Mouse (Mus musculus) liver, embryonic 14.5 days (tissue): ENCODE measurements around the gene Phc2. TPM values are rescaled to one million over a fixed set of nuclear protein-coding genes. Genes with fewer than 3 reads are reported as not detected.

Source experiments
- ATAC-seq: fragments of 200-750 bp; cut with Nextera tagmentation; 2 replicates; pipeline ENCODE4 v1.8.0; 2017; ENCODE audit warnings: moderate number of reproducible peaks, mild to moderate bottlenecking, moderate library complexity; ENCODE audit not compliant: insufficient read depth
- DNase-seq, 3 experiments: peaks; one replicate each; pipeline ENCODE4 v3.0.0-alpha.2; 2012 to 2013; ENCODE audit warnings: low read depth in 3 of 3, low spot score in 3 of 3
- H3K27ac ChIP-seq: fragments of 300-500 bp; sonication (generic); 2 replicates; pipeline ENCODE4 v1.5.1; 2014; ENCODE audit warnings: moderate library complexity, mild to moderate bottlenecking, control low read depth, inconsistent platforms
- H3K27me3 ChIP-seq: fragments of 300-500 bp; sonication (generic); 2 replicates; pipeline ENCODE4 v1.6.1; 2014; ENCODE audit warnings: mild to moderate bottlenecking, low read length, moderate library complexity; ENCODE audit not compliant: control insufficient read depth, insufficient read depth
- H3K36me3 ChIP-seq: fragments of 300-500 bp; sonication (generic); replicated peaks from 2 replicates; pipeline ENCODE4 v1.6.1; 2014; ENCODE audit warnings: low read depth; ENCODE audit not compliant: control insufficient read depth, insufficient read depth
- H3K4me1 ChIP-seq, 2 experiments: fragments of 200-500 bp in 1 of 2; fragments of 300-500 bp in 1 of 2; sonication (generic) in 1 of 2; replicated peaks; 2 replicates each; pipeline ENCODE4 v1.6.1; 2012 to 2014; ENCODE audit warnings: antibody characterized with exemption in 1 of 2, inconsistent platforms in 1 of 2, low read length in 1 of 2; ENCODE audit not compliant: control insufficient read depth in 2 of 2, insufficient read depth in 2 of 2
- H3K4me2 ChIP-seq: fragments of 300-500 bp; sonication (generic); 2 replicates; pipeline ENCODE4 v1.6.1; 2014; ENCODE audit warnings: low read depth, mild to moderate bottlenecking, control low read depth, moderate library complexity
- H3K4me3 ChIP-seq, 2 experiments: fragments of 200-500 bp in 1 of 2; fragments of 300-500 bp in 1 of 2; sonication (generic) in 1 of 2; 2 replicates each; pipeline ENCODE4 v1.5.1; 2012 to 2014; ENCODE audit warnings: low read depth in 2 of 2, low read length in 2 of 2, mild to moderate bottlenecking in 2 of 2, control low read depth in 1 of 2, inconsistent platforms in 1 of 2, moderate library complexity in 1 of 2; ENCODE audit not compliant: insufficient read depth in 1 of 2
- H3K9ac ChIP-seq: fragments of 300-500 bp; sonication (generic); replicated peaks from 2 replicates; pipeline ENCODE4 v1.6.1; 2014; ENCODE audit warnings: mild to moderate bottlenecking, control low read depth, moderate library complexity
- H3K9me3 ChIP-seq: fragments of 300-500 bp; sonication (generic); 2 replicates; pipeline ENCODE4 v1.6.1; 2016; ENCODE audit warnings: low read length, mixed read lengths; ENCODE audit not compliant: control insufficient read depth
- CTCF ChIP-seq: IDR thresholded peaks from 2 replicates; pipeline ENCODE4 v1.5.1; 2016; ENCODE audit warnings: antibody characterized with exemption, low read depth, control low read depth
- EP300 ChIP-seq: IDR thresholded peaks from 2 replicates; pipeline ENCODE4 v1.6.1; 2016; ENCODE audit warnings: antibody characterized with exemption, low read depth
- WGBS: fragments of 180-500 bp; shearing (Covaris S2); extraction: QIAGEN DNeasy Blood & Tissue Kit; methylation state at CpG from one replicate; pipeline ENCODE4 v1.1.7; 2014; ENCODE audit not compliant: insufficient replicate concordance; 5-methylcytosine and 5-hydroxymethylcytosine counted together
- polyA plus RNA-seq, 2 experiments: library from polyadenylated mRNA; depleted of rRNA in 1 of 2; stranded (reverse) in 1 of 2; unstranded in 1 of 2; fragments of >200 nt; fragmentation: Nextera tagmentation in 1 of 2; extraction: Ambion mirVana in 1 of 2; gene quantifications; 2 replicates each; pipeline versions ENCODE4 v1.2.1 to v1.2.3; 2012 to 2014

The Phc2 gene
- polyA plus RNA-seq, 2 experiments = 8.8 to 17.1 TPM

GRCm38 (mm10) chr4:128768120-128768519 is 113.6 kb downstream of the Phc2 start:
- Histone ChIP-seq H3K9me3 (no peaks in the 10 kb centered on the region), H3K4me3 (no peak overlapping the region), H3K36me3 (no peaks in the 10 kb centered on the region), H3K9ac (no peak overlapping the region), H3K27ac (no peak overlapping the region), H3K4me1 (no peaks in the 10 kb centered on the region; a peak in 1 of 4 replicates), H3K4me2 (no peak overlapping the region), H3K27me3 (no peaks in the 10 kb centered on the region)
- TF ChIP-seq CTCF (no peak), EP300 (no peak)
- ATAC-seq (no peak), DNase-seq (no peak)
- 69% methylated on average over 13 of the region's 13 CpGs for whole genome bisulfite sequencing

GRCm38 (mm10) chr4:128769569-128770355 is 115.3 kb downstream of the Phc2 start:
- Histone ChIP-seq H3K4me1 (no peaks in the 10 kb centered on the region; a peak in 1 of 4 replicates), H3K36me3 (no peaks in the 10 kb centered on the region; the same call in 1 of the 2 replicates), H3K27me3 (no peaks in the 10 kb centered on the region), H3K9ac (no peak overlapping the region), H3K4me2 (no peak overlapping the region), H3K9me3 (no peaks in the 10 kb centered on the region), H3K4me3 (no peak overlapping the region), H3K27ac (no peak overlapping the region)
- DNase-seq (no peak), ATAC-seq (no peak)
- TF ChIP-seq CTCF (no peak), EP300 (no peak)
- WGBS = 62% methylated on average over 13 of the region's 13 CpGs

- H3K36me3 ChIP-seq = no peaks in the 10 kb centered on the region; the same call in 1 of the 2 replicates
- ATAC-seq (no peak), DNase-seq (no peak)
- no peak for TF ChIP-seq EP300
- no peak for TF ChIP-seq CTCF
- no peak overlapping the region for H3K27ac ChIP-seq
- no peaks in the 10 kb centered on the region for H3K27me3 ChIP-seq
- no peak overlapping the region for H3K9ac ChIP-seq
- no peak overlapping the region for H3K4me3 ChIP-seq
- 70% methylated on average over 5 of the region's 5 CpGs for WGBS
- no peaks in the 10 kb centered on the region for H3K9me3 ChIP-seq
- H3K4me2 ChIP-seq = no peak overlapping the region
- no peaks in the 10 kb centered on the region; a peak in 1 of 4 replicates for H3K4me1 ChIP-seq
These were observed 116.2 kb downstream of the Phc2 start for GRCm38 (mm10) chr4:128770698-128771097.

- Histone ChIP-seq H3K27ac (no peak overlapping the region), H3K9me3 (no peaks in the 10 kb centered on the region), H3K9ac (no peak overlapping the region), H3K4me2 (no peak overlapping the region), H3K27me3 (no peaks in the 10 kb centered on the region), H3K4me1 (no peaks in the 10 kb centered on the region; a peak in 1 of 4 replicates), H3K4me3 (no peak overlapping the region), H3K36me3 (no peaks in the 10 kb centered on the region; the same call in 1 of the 2 replicates)
- ATAC-seq = no peak
- WGBS = 74% methylated on average over 11 of the region's 11 CpGs
- TF ChIP-seq EP300 = no peak
- TF ChIP-seq CTCF = no peak
- DNase-seq = no peak
These were observed 119.3 kb downstream of the Phc2 start for GRCm38 (mm10) chr4:128773820-128774219.

GRCm38 (mm10) chr4:128774467-128774866 is 120.0 kb downstream of the Phc2 start:
- 89% methylated on average over 9 of the region's 9 CpGs for WGBS
- no peaks in the 10 kb centered on the region; a peak in 1 of 4 replicates for H3K4me1 ChIP-seq
- no peak overlapping the region for H3K4me2 ChIP-seq
- ATAC-seq (peak; percentile 27; the same call in 1 of the 2 replicates), DNase-seq (peak in 2 of 3 experiments; percentile 23 to 25)
- H3K9me3 ChIP-seq = no peaks in the 10 kb centered on the region
- no peak overlapping the region for H3K27ac ChIP-seq
- H3K9ac ChIP-seq = no peak overlapping the region
- no peak overlapping the region for H3K4me3 ChIP-seq
- H3K36me3 ChIP-seq = no peaks in the 10 kb centered on the region; the same call in 1 of the 2 replicates
- no peaks in the 10 kb centered on the region for H3K27me3 ChIP-seq
- TF ChIP-seq CTCF = peak; percentile 89
- TF ChIP-seq EP300 = no peak
